Mouse (Mus musculus) frontal cortex, adult 2 months (tissue): Measurements from ENCODE around the gene Dnajc16. TPM values are rescaled to one million over a fixed set of nuclear protein-coding genes. Genes with fewer than 3 reads are reported as not detected.

Source experiments
- DNase-seq, 2 experiments: peaks; one replicate each; pipeline ENCODE4 v3.0.0; 2022; ENCODE audit warnings: low spot score in 1 of 2; ENCODE audit errors: extremely low spot score in 1 of 2
- polyA plus RNA-seq: library from polyadenylated mRNA; depleted of rRNA; stranded (reverse); fragments of >200 nt; gene quantifications from 2 replicates; pipeline ENCODE4 v1.2.3, GENCODE M21; 2012

The Dnajc16 gene
- polyA plus RNA-seq, 1 experiment, result 30.8 TPM

DNA sequence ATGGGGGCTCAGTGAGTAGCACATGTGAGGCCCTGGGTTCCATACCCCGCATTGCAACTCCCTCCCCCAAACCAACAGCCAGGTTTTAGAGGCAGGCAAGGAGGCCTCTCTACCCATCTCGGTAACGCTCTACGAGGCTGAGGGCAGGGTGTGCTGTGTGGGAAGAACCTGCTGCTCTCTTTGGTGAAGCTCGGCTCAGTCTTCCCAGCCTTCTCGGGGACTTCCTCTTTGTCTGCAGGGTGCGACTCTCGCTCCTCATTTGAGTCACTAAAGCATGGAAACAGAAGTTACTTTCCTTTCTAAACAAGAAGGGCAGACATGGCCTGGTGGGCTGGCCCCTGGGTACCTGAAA lies 24.4 kb downstream of the Dnajc16 start:
- peak in 1 of 2 experiments; percentile 45 for DNase-seq

- no peak for DNase-seq
These were observed 25.7 kb downstream of the Dnajc16 start for GRCm38 (mm10) chr4:141765008-141765407.

GRCm38 (mm10) chr4:141763476-141763875 lies 27.3 kb downstream of the Dnajc16 start:
- no peak for DNase-seq

DNA sequence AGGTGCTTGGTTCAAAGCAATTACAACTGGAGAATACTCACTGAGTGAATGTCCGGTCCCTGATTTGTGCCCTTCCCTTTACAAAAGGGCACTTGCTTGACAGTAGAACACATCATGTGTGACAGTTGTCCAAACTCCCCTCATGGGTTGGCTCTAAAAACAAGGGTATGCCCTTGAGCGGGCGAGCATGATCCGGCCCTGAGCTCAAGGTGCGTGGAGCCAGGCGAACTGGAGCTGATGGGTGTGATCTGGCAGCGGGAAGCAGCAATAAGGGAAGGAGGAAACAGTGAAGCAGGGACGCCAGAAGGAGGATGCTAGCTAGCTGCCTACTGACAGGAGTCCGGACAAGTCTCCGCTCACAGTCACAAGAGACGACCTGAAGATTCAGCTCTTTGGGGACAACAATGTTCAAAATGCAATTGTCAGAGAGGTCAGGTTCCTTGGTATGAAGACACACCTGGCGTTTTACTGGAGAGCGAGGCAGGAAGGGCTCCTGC lies 28.6 kb downstream of the Dnajc16 start:
- DNase-seq, result no peak

GRCm38 (mm10) chr4:141760942-141761341 lies 29.8 kb downstream of the Dnajc16 start:
- DNase-seq, result no peak

DNA sequence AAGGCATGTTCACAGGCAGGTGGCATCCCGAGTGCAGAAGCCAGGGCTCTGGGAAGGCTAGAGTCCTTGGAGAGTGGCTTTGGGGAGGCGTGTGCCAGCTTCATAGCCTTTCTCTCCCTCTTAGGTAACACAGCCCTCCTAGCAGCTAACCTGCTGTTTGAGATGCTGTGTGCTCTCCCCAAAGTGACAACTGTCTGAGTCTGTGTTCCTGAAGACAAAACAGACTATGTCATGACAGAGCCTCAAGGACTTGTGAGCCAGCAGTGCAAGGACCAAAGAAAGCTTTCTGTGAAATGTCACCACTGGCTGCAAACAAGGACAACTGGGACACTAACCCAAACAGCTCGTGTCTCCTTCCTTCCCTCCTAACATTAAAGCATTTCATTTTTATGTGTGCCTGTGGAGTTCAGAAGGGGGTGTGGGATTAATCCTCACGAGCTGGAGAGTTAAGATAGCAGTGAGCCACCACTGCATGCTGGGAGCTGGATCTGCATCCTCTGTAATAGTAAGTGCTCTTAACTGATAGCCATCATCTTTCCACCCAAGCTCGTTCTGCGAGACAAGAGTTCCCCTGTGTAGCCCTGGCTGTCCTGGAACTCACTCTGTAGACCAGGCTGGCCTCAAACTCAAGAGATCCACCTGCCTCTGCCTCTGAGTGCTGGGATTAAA lies 31.7 kb downstream of the Dnajc16 start:
- no peak for DNase-seq

GRCm38 (mm10) chr4:141757124-141757523 lies 33.6 kb downstream of the Dnajc16 start:
- no peak for DNase-seq

DNA sequence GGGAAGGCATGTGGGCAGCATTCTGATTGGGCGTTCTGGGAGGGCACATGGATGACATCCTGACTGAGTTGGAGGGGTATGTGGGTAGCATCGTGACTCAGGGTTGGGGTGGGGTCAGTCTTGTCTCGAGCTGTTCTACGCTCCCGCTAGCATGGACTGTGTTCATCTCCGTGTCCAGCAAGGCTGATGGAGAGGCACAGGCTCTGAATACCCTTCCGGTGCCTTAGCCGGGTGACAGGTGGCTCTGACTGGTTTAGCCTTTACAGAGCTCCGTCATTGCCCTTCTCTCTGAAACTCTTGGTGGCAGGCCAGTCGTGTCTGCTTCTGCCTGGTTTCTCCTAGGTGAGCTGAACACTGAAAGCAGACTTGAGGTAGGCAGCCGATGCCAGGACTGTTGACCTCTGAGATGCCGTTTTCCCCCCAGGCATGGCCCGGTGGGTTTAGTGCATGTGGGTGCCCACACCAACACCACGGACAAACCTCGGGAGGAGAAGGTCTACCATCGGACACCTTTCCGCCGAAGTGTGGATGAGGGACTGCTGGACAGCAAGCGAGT lies 35.3 kb downstream of the Dnajc16 start:
- no peak for DNase-seq

DNA sequence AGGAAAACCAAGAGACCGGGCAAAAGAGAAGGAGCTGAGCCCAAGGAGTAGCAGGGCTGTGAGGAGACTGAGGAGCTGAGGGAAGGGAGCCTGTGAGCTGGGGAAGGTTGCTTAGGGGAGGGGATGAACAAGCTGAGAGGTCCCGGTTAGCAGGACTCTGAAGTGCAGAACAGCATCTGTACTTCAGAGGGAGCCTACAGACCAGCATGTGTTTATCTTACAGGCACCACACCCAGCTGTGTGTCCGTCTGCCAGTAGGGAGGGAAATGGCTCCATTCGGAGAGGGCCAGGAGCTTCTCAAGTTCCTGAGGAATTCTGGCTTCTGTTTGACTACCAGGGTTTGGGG lies 38.7 kb downstream of the Dnajc16 start:
- no peak for DNase-seq

DNA sequence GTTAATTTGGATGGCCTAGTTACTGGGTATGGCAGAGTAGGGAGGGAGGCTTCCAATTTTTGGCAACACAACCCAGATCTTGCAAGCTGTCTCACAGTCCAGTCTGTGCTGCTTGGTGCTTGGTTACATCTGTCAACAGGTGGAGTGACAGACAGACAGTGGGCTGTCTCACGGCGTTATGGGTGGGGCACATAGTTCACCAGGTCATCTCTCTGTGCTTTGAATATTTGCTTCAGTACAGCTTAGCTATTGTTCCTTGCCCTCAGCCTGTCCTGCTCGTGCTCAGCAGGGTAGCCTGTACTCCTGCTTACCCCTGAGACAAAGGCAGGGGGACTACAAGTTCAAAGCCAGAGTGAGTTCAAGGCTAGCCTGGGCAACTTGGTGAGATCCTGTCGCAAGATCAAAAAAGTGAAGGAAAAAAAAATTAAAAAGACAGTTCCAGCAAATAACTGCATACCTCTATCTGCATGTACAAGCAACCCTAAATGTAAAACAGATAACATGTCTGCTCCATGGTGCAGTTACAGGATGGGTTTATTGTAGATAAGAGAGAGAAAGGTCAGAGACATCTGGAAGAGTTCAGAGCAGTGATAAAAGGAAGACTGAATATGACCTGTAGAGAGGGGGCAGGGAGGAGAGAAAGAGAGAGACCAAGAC lies 39.2 kb downstream of the Dnajc16 start:
- DNase-seq, result no peak

DNA sequence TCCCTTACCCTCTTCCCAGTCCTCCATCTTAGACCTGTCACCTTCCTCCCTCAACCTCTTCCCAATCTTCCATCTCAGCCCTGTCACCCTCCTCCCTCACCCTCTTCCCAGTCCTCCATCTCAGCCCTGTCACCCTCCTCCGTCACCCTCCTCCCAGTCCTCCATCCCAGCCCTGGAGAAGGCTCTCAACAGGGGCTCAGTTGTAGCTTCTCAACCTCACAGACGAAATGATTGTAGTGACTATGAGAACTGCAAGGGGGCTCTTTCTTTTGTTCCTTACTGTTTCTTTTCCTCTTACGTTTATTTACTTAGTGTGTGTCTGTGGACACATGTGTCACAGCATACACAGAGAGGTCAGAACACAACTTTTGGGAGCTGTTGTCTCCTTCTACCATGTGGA lies 39.9 kb downstream of the Dnajc16 start:
- no peak for DNase-seq

DNA sequence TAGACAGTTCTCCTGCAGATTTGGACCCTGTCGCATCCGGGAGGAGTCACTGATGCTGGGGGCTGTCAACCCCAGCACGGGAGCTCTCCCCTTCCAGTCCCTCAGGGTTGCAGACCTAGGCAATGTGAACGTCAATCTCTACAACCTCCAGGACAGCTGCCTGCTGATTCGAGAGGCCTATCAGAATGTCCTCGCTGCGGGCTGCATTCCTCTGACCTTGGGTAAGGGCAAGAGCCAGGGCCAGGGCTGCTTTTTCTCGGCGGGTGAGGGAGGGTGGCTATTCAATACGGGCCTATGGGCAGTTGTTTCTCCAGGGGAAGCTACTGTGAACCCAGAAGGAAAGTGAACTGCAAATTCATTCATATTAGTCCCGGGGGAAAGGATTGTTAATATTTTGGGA lies 41.2 kb downstream of the Dnajc16 start:
- no peak for DNase-seq

DNA sequence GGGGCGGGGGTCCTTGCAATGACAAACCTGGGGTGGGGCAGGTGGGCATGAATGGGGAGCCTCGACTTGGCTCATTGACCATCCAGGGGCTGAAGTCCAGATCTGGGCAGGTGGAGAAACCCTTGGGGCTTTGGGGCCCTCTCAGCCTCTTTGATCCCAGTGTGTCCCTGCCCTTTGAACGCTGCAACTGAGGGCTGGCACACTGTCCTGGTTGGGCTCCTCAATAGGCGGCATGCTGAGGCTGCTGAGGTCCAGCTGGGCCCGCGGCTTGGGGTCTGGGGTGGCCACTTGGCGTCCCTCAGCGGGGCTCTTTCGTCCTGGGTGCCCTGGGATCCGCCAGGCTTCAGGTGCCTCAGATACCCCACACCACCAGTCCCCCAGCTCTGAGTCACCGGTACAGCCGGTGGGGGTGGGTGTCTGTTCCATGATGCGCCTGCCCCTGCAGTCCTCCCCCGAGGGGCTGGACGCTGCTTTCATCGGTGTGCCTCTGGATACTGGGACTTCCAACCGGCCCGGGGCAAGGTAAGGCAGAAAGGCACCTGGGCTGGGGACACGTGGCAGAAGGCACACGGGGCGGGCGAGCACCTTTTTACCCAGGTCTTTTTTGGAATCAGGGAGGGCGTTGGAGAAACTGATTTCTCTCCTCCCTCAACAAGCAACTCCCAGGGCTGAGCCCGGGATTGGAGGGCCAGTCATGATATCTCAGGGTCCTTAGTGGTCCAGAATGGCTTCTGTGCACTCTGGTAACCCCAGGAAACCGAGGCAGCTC lies 44.0 kb downstream of the Dnajc16 start, which contains the start of gene Agmat:
Gene Agmat (plus strand): TSS at position 95 of the 769 bp plus-strand sequence.
- DNase-seq, result no peak

DNA sequence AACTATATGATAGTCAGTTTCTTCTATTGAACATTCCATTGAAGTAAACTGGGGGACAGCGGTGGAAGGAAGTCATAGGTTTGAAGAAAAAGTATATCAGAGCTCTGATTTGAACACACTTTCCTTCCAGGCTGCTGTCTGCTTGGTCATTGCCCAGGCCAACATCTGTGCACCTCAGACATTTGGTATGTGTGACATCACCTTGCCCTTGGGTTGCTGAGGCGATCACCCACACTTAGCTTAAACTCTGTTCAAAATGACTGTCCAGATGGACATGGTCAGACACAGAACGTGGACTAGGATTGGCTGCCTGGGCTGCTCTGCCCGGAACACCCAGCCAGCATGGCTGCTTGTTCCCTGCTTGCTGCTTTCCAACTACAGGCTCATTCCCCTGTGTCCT lies 48.4 kb downstream of the Dnajc16 start:
- no peak for DNase-seq

- no peak for DNase-seq
These were observed 48.9 kb downstream of the Dnajc16 start for GRCm38 (mm10) chr4:141741856-141742255.

DNA sequence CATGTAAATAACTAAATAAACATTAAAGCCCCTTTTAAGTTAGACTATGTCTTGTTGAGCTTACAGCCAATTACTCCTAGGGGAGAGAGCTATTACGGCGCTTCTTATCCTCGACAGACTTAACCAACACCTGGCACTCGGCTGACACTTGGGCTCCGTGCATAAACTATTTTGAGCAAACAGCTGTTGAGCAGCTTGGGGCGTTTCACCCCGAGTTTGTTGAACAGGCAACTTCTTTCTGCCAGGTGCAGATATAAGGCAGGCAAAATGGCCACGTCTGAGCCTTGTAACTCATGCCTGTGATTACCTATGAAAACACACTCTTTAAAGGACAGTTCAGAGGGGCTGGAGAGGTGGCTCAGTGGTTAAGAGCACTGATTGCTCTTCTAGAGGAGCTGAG lies 52.7 kb downstream of the Dnajc16 start:
- DNase-seq, result no peak

- DNase-seq, result no peak
These were observed 53.9 kb downstream of the Dnajc16 start for GRCm38 (mm10) chr4:141736856-141737255.

GRCm38 (mm10) chr4:141735206-141735560 lies 55.5 kb downstream of the Dnajc16 start:
- DNase-seq, result no peak

DNA sequence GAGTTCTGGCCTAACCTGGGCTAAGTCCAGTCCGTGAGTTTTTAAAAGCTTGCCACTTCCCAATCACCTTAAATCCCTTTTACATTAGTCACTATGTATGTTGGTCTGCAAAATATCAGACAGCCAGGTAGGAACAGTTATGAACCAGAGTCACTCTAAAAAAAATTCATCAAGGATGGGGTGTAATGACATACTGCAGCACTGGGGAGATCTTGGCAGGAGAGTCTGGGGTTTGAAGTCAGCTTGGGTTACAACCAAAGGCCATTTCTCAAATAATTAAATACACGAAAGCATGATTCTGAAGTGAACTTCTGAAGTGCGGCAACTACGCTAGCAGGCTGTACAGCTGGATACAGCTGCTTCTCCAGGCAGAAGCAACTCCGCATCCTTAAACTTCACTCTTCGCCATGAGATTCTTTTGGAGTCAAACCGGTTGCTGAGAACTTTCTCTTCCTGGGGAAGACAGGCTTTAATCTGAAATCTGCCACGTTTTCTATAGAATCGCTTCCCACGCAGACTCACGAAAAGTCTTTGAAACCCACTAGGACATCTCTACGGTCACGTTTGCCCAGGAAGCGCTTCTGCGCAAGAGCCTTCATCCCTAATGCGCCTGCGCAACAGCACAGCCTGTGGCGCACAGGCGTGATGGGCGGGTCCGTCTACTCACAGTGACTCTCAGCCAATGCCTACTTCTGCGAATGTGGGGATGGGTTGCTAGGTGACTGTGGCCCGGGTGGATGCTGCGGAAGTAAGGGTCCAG lies 56.1 kb downstream of the Dnajc16 start:
- DNase-seq, result peak; percentile 92 to 96

GRCm38 (mm10) chr4:141731766-141732165 lies 59.0 kb downstream of the Dnajc16 start:
- no peak for DNase-seq

DNA sequence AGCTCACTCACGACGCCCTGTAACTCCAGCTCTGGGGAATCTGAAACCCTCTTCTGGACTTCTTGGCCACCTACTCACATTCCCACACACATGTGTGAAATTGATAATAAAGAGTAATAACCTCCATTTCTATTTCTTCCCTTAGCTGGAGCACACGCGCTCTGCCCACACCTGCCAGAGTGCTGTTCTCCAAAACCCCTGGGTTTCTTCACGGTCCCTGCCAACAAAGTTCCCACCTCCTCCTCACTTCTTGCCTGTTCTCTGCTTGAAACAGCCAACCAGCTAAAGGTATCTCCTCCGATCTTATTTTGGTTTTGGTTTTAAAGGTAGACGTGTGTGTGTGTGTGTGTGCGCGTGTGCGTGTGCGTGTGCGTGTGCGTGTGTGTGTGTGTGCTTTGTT lies 60.3 kb downstream of the Dnajc16 start:
- peak in 1 of 2 experiments; percentile 63 for DNase-seq
